Mouse (Mus musculus) right cerebral cortex, postnatal 10 days (tissue): Measurements from ENCODE around the gene Glrx2.

Source experiments
- DNase-seq, 2 experiments: peaks; one replicate each; pipeline ENCODE4 v3.0.0; 2021; ENCODE audit warnings: low spot score in 2 of 2

The Glrx2 gene

GRCm38 (mm10) chr1:143745871-143746270, 29.7 kb downstream of the Glrx2 start:
- DNase-seq: no peak

GRCm38 (mm10) chr1:143762159-143762558, 46.0 kb downstream of the Glrx2 start:
- no peak for DNase-seq

DNA sequence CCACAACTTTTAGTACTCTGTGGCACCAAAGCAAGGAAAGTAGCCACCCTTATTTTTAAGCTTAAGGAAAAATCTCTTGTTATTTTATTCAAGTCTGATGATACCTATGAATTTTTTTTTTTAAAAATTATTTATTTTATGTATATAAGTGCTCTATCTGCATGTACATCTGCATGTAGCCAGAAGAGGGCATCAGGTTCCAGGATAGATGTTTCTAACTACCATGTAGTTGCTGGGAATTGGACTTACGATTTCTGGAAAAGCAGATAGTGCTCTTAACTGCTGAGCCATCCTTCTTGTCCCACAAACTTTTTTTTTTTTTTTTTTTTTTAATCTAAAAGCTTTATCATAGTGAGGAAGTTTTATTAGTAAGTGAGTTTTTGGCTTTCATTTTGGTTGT, 48.3 kb downstream of the Glrx2 start:
- DNase-seq: no peak

DNA sequence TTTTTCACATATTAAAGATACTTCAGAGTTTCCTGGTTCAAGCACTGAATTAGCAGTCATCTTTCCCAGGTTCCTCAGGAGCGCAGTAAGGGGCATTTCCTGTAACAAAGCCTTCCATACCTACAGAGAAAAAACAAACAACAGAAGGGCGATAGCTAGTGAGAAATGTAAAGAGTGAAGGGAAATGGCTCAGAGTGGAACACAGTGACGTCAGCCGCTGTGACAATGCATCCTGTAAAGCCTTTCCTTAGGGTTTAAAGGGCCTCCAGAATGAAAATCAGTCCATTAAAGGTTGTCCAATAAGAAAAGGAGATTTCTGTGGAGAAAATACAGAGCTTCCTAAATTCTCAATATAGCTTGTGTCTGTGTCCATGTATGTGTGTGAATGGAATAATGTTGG, 49.7 kb downstream of the Glrx2 start:
- no peak for DNase-seq

DNA sequence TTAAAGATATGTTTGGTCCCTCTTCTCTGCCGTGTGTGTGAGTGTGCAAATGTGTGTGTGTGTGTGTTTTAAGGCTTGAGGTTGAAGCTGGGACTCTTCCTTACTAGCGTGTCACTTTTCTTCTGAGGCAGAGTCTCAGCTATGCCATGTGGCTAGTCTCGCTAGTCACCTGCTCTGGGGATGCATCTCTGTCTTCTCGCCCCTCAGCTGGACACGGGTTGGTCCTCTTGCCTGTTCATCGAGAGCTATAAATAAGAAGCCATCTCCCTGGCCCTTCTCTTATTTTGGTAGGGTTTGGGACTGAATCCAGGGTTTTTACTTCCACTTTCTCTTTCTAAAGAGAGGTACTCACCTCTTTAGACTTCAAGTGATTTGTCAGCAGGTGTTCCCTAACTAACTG, 50.1 kb downstream of the Glrx2 start:
- no peak for DNase-seq

- DNase-seq: no peak
Measured at GRCm38 (mm10) chr1:143770444-143771109, 54.4 kb downstream of the Glrx2 start.

GRCm38 (mm10) chr1:143773082-143773481, 56.9 kb downstream of the Glrx2 start:
- DNase-seq: no peak

DNA sequence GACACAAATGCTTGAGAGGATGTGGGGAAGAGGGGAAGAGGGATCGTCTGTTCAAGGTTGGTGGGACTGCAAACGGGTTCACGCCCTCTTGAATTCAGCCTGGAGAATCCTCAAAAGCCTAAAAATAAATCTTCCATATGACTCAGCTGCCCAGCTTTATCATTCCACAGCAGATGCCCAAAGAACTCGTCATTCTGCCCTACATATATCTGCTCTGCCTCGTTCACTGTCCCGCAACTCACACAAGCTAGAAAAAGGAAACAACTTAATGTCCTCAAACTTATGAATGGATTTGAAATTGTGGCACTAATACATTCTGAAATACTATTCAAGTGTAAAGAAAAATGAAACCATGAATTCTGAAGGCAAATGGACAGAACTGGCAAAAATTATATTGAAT, 57.8 kb downstream of the Glrx2 start:
- DNase-seq: no peak

GRCm38 (mm10) chr1:143776446-143777411, 60.6 kb downstream of the Glrx2 start, which contains the start of the genes Trove2 and Uchl5:
Gene Trove2 (minus strand): TSS chr1:143777068.
Gene Uchl5 (plus strand): TSS chr1:143777272.
- peak; percentile 97 to 99 for DNase-seq

- peak in 1 of 2 experiments; percentile 52 for DNase-seq
Measured at GRCm38 (mm10) chr1:143777558-143778218, 61.5 kb downstream of the Glrx2 start.

DNA sequence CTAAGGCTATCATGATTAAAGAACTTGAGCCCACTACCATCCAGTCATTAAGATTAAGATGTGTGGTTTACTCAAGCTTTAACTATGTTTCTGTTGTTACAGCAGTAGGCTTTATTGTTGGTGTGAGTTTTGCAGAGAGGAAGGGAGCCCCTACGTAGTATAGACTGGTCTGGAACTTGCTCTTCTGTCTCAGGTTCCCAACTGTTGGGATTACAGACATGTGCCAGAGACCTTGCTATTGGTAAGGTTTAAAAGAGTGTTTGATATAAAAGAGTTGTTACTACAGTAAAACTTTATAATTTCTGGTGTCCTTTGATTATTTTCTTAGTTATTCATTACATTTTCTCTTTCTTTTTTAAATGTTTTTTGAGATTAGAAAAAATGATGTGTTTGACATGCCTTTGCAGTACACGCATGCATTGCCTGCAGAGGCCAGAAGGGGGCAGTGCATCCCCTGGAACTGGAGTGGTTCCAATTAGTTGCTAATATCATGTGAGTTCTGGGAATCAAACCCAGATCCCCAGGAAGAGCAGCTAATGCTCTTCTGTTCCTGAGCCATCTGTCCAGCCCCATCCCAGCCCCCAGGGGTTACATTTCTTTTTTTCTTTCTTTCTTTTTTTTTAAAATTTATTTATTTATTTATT, 72.6 kb downstream of the Glrx2 start:
- DNase-seq: no peak
